Mouse (Mus musculus) stomach, embryonic 16.5 days (tissue): Measurements from ENCODE around the gene Cryba2. TPM values are rescaled to one million over a fixed set of nuclear protein-coding genes. Genes with fewer than 3 reads are reported as not detected.

ENCODE experiments used
- ATAC-seq: fragments of 200-750 bp; cut with Nextera tagmentation; 2 replicates; pipeline ENCODE4 v1.8.0; 2017; ENCODE audit warnings: moderate number of reproducible peaks, moderate TSS enrichment; ENCODE audit not compliant: insufficient read depth, low FRiP score
- H3K27ac ChIP-seq: fragments of 300-500 bp; sonication (generic); 2 replicates; pipeline ENCODE4 v1.5.1; 2014; ENCODE audit warnings: low read length
- H3K27me3 ChIP-seq: fragments of 300-500 bp; sonication (generic); 2 replicates; pipeline ENCODE4 v1.6.1; 2014; ENCODE audit warnings: low read length, control low read depth, mixed read lengths; ENCODE audit not compliant: control insufficient read depth, insufficient read depth
- H3K36me3 ChIP-seq: fragments of 300-500 bp; sonication (generic); 2 replicates; pipeline ENCODE4 v1.6.1; 2014; ENCODE audit warnings: low read length; ENCODE audit not compliant: control insufficient read depth, insufficient read depth
- H3K4me1 ChIP-seq: fragments of 300-500 bp; sonication (generic); 2 replicates; pipeline ENCODE4 v1.6.1; 2014; ENCODE audit warnings: low read length, control low read depth, mixed read lengths; ENCODE audit not compliant: control insufficient read depth, insufficient read depth
- H3K4me2 ChIP-seq: fragments of 300-500 bp; sonication (generic); 2 replicates; pipeline ENCODE4 v1.6.1; 2014; ENCODE audit warnings: low read depth, low read length, mixed read lengths
- H3K4me3 ChIP-seq: fragments of 300-500 bp; sonication (generic); replicated peaks from 2 replicates; pipeline ENCODE4 v1.5.1; 2014; ENCODE audit warnings: mild to moderate bottlenecking, low read length
- H3K9ac ChIP-seq: fragments of 300-500 bp; sonication (generic); 2 replicates; pipeline ENCODE4 v1.6.1; 2014; ENCODE audit warnings: low read length
- H3K9me3 ChIP-seq: fragments of 300-500 bp; sonication (generic); replicated peaks from 2 replicates; pipeline ENCODE4 v1.6.1; 2016; ENCODE audit warnings: low read length, control low read depth; ENCODE audit not compliant: control insufficient read depth
- WGBS: fragments of 180-500 bp; shearing (Covaris S2); extraction: QIAGEN DNeasy Blood & Tissue Kit; methylation state at CpG from one replicate; pipeline ENCODE4 v1.1.7; 2014; 5-methylcytosine and 5-hydroxymethylcytosine counted together
- polyA plus RNA-seq: library from polyadenylated mRNA; unstranded; fragments of >200 nt; fragmentation: Nextera tagmentation; extraction: Ambion mirVana; gene quantifications from 2 replicates; pipeline ENCODE4 v1.2.1, GENCODE M21; 2015

Gene Cryba2
- polyA plus RNA-seq, 1 experiment from 2014 or later = 1.4 TPM

- Histone ChIP-seq H3K36me3 (no peaks in the 10 kb centered on the region), H3K4me2 (peak overlapping the region; percentile 99), H3K4me1 (peaks cover 13% of the 10 kb centered on the region), H3K9ac (peak overlapping the region; percentile 68), H3K27me3 (peaks cover 80% of the 10 kb centered on the region), H3K9me3 (no peaks in the 10 kb centered on the region), H3K27ac (no peak overlapping the region), H3K4me3 (peak overlapping the region; percentile 67)
- no peak for ATAC-seq
- WGBS = 1% methylated on average over 73 of the region's 74 CpGs
These were observed 37.1 kb downstream of the Cryba2 start for GRCm38 (mm10) chr1:74855651-74856438.

- no peak overlapping the region for H3K27ac ChIP-seq
- peak overlapping the region; percentile 68 for H3K9ac ChIP-seq
- peak overlapping the region; percentile 99 for H3K4me2 ChIP-seq
- WGBS = 1% methylated on average over 48 of the region's 48 CpGs
- H3K9me3 ChIP-seq = no peaks in the 10 kb centered on the region
- peaks cover 13% of the 10 kb centered on the region for H3K4me1 ChIP-seq
- peaks cover 82% of the 10 kb centered on the region for H3K27me3 ChIP-seq
- H3K36me3 ChIP-seq = no peaks in the 10 kb centered on the region
- peak overlapping the region; percentile 67 for H3K4me3 ChIP-seq
- no peak for ATAC-seq
These were observed 37.8 kb downstream of the Cryba2 start for GRCm38 (mm10) chr1:74855156-74855555.

GRCm38 (mm10) chr1:74854306-74855056 lies 38.5 kb downstream of the Cryba2 start, which contains the start of gene Cdk5r2:
TSS of gene Cdk5r2 (plus strand) at chr1:74854934.
- no peak within 1 kb of the TSS for H3K27ac ChIP-seq
- no peaks in the 10 kb centered on the region for H3K9me3 ChIP-seq
- 3% methylated on average over 39 of the region's 39 CpGs for WGBS
- peaks cover 13% of the 10 kb centered on the region for H3K4me1 ChIP-seq
- H3K4me3 ChIP-seq = peak within 1 kb of the TSS; percentile 67
- H3K4me2 ChIP-seq = peak within 1 kb of the TSS; percentile 99
- peak within 1 kb of the TSS; percentile 68 for H3K9ac ChIP-seq
- H3K36me3 ChIP-seq = no peaks in the 10 kb centered on the region
- peak; percentile 90; the same call in 1 of the 2 replicates for ATAC-seq
- peaks cover 82% of the 10 kb centered on the region for H3K27me3 ChIP-seq

GRCm38 (mm10) chr1:74851001-74851775 lies 41.8 kb downstream of the Cryba2 start:
- Histone ChIP-seq H3K9me3 (no peaks in the 10 kb centered on the region), H3K4me2 (no peak overlapping the region), H3K4me1 (peaks cover 12% of the 10 kb centered on the region), H3K27me3 (peaks cover 50% of the 10 kb centered on the region), H3K4me3 (no peak overlapping the region), H3K36me3 (no peaks in the 10 kb centered on the region), H3K27ac (no peak overlapping the region), H3K9ac (no peak overlapping the region)
- WGBS = 19% methylated on average over 6 of the region's 6 CpGs
- ATAC-seq = no peak

- WGBS = 15% methylated on average over 6 of the region's 6 CpGs
- H3K9me3 ChIP-seq = no peaks in the 10 kb centered on the region
- H3K36me3 ChIP-seq = no peaks in the 10 kb centered on the region
- H3K4me1 ChIP-seq = peaks cover 3% of the 10 kb centered on the region
- no peak overlapping the region for H3K27ac ChIP-seq
- H3K9ac ChIP-seq = no peak overlapping the region
- ATAC-seq = no peak
- H3K4me3 ChIP-seq = no peak overlapping the region
- no peak overlapping the region for H3K4me2 ChIP-seq
- peaks cover 41% of the 10 kb centered on the region for H3K27me3 ChIP-seq
These were observed 42.7 kb downstream of the Cryba2 start for GRCm38 (mm10) chr1:74850251-74850650.

- peaks cover 33% of the 10 kb centered on the region for H3K27me3 ChIP-seq
- no peak overlapping the region for H3K4me3 ChIP-seq
- 61% methylated on average over 5 of the region's 5 CpGs for WGBS
These were observed 44.0 kb downstream of the Cryba2 start for GRCm38 (mm10) chr1:74848946-74849345.

GRCm38 (mm10) chr1:74846341-74846740 lies 46.6 kb downstream of the Cryba2 start:
- Histone ChIP-seq H3K36me3 (no peaks in the 10 kb centered on the region), H3K4me3 (no peak overlapping the region), H3K4me1 (no peaks in the 10 kb centered on the region), H3K9me3 (no peaks in the 10 kb centered on the region), H3K27me3 (peaks cover 15% of the 10 kb centered on the region), H3K4me2 (no peak overlapping the region), H3K9ac (no peak overlapping the region), H3K27ac (no peak overlapping the region)
- ATAC-seq = no peak
- 37% methylated on average over 9 of the region's 9 CpGs for WGBS

More at GRCm38 (mm10) chr1:74848946-74849345, 44.0 kb downstream of the Cryba2 start:
- Histone ChIP-seq H3K4me1 (no peaks in the 10 kb centered on the region), H3K9me3 (no peaks in the 10 kb centered on the region), H3K4me2 (no peak overlapping the region), H3K27ac (no peak overlapping the region), H3K36me3 (no peaks in the 10 kb centered on the region), H3K9ac (no peak overlapping the region)
- ATAC-seq = no peak

GRCm38 (mm10) chr1:74843090-74843489 lies 49.9 kb downstream of the Cryba2 start:
- Histone ChIP-seq H3K9ac (no peak overlapping the region), H3K4me1 (no peaks in the 10 kb centered on the region), H3K9me3 (no peaks in the 10 kb centered on the region), H3K4me2 (no peak overlapping the region), H3K27ac (no peak overlapping the region), H3K27me3 (peaks cover 3% of the 10 kb centered on the region; the same call in 1 of the 2 replicates), H3K36me3 (no peaks in the 10 kb centered on the region), H3K4me3 (no peak overlapping the region)
- 73% methylated on average over 5 of the region's 5 CpGs for WGBS
- ATAC-seq = no peak
